Mouse (Mus musculus) MEL-GATA-1-ER (cell line): ENCODE results near the gene Adam30.
"Not testable (repeated sequence)": the region's sequence is repeated elsewhere in the genome, so short reads cannot be mapped to it uniquely, and the experiment has no call there.

Source experiments
- DNase-seq: peaks from one replicate; pipeline ENCODE4 v3.0.0-alpha.2; 2012; ENCODE audit warnings: low read depth; ENCODE audit errors: extremely low read depth

Gene Adam30

DNA sequence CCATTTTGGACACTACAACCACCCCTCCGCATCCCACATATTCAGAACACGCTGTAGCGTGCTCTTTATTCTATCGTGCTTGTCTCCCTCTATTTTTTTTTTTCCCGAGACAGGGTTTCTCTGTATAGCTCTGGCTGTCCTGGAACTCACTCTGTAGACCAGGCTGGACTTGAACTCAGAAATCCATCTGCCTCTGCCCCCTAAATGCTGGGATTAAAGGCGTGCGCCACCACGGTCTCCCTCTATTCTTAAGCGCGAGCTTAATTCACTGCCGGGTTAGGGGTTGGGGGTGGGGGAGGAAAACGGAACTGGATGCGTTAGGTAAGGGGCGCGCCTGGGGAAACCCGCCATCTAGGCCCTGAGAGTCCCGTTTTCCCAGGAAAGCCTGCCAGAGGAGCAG lies at the start of gene Adam30:
Gene Adam30 (plus strand): TSS at position 301 of the 400 bp plus-strand sequence.
- no peak for DNase-seq

DNA sequence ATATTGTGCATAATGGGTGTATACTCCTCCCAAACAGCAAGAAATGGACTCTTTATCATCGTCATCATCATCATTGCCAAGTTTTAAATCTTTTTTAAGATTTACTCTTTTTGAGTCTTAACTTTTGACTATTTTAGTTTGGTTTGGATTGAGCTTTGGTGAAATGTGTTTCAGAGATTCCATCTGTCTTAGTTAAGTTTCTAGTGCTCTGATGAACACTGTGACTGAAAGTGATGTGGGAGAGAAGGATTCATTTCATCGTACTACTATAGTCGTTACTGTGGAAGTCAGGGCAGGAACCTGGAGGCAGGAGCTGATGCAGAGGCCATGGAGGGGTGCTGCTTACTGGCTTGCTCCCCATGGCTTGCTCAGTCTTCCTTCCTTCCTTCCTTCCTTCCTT lies 42.2 kb upstream of the Adam30 start:
- DNase-seq: no peak

DNA sequence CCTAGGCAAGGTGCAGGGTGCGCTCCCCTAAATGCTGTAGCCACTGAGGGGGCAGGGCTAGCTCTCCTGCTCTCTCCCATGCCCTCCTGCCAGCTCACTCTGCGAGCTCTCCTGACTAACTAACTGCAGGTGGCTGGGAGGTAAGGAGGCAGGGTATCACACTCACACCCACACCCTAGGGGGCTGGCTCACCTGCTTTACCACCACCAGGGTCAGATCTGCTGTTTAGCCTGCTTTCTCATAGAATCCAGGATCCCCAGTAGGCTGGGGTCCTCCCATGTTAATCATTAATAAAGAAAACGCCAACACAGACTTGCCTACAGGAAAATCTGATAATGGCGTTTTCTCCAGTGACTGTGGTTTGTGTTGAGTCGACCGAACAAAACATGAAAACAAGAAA lies 41.1 kb upstream of the Adam30 start:
- no peak for DNase-seq

DNA sequence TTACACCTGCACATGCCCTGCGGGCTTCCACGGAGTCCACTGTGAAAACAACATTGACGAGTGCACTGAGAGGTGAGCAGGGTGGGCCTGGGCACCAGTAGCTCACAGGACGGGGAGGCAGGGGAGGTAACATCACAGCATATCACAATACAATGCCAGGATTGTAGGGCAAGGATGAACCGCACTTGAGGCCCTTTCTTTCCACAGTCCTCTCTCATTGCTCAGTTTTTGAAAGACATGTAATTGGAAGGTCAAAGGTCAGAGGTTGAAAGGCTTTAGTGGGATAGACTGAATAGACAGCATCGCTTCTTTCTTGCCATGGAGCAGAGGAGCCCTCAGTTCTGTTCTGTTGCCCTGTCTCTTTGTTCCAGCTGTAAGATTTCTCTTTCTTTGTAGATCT lies 39.5 kb upstream of the Adam30 start:
- DNase-seq: no peak

DNA sequence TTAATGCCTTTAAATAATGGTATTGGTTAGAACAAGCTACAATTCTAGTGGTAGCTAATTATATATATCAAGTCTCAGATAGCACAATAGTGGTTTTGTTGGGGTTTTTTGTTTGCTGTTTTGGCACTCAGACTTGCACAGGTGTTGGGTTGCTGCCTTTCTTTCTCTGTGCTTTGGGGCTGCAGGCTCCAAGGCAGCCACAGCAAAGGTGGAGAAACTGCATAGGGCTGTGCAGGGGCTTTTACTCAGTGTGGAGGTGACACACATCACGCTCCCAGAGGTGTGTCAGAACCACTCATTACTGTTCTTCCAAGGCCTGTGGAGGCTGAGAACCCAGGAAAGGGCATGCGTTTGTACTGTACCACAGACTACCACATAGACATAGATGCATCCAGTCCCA lies 32.7 kb upstream of the Adam30 start:
- no peak for DNase-seq

- no peak for DNase-seq
Measured at GRCm38 (mm10) chr3:98128716-98129115, 31.7 kb upstream of the Adam30 start.

GRCm38 (mm10) chr3:98132140-98132539 lies 28.3 kb upstream of the Adam30 start:
- DNase-seq: not testable (repeated sequence)

GRCm38 (mm10) chr3:98132636-98133035 lies 27.8 kb upstream of the Adam30 start:
- no peak for DNase-seq

DNA sequence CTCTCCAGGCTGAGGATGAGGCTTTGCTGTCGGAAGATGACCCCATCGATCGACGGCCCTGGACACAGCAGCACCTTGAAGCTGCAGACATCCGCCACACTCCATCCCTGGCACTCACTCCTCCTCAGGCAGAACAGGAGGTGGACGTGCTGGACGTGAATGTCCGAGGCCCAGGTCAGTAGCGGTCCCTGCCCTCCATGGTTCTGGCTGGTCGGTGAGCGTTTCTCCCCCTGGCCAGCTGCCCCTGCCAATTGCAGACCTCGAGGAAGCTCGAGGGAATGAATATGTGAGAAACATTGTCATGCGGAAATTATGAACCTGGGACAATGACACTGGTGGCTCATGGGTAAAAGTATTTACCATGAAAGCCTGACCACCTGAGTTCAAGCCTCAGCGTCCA lies 19.0 kb upstream of the Adam30 start:
- no peak for DNase-seq

DNA sequence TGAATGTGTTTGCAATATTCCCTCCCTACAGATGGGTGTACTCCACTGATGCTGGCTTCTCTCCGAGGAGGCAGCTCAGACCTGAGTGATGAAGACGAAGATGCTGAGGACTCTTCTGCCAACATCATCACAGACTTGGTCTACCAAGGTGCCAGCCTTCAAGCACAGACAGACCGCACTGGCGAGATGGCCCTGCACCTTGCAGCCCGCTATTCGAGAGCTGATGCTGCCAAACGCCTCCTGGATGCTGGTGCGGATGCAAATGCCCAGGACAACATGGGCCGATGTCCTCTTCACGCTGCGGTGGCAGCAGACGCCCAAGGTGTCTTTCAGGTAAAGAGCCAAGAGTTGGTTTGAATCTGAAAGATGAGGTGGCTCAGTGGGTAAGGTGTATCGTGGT lies 17.6 kb upstream of the Adam30 start:
- no peak for DNase-seq

GRCm38 (mm10) chr3:98145204-98145603 lies 15.2 kb upstream of the Adam30 start:
- no peak for DNase-seq

GRCm38 (mm10) chr3:98146471-98147410 lies 13.7 kb upstream of the Adam30 start:
- no peak for DNase-seq

GRCm38 (mm10) chr3:98147706-98148105 lies 12.7 kb upstream of the Adam30 start:
- DNase-seq: no peak

DNA sequence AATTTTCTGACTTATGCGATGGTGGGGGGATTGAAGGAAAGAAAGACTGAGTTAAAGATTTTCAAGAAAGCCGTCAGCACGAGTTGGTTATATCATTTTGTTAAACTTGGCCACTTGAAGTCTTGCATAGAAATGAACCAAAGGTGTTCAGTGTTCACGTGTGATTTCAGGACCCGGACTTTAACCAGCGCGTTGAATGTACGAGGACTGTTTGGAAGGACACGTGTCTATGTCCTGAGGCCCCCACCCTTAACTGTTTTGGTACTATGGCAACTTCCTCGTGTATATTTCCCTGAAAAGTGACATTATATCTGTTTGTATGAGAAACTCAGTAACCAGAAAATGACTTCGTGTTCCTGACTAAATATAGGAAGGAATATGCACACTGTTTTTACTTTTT lies 10.5 kb upstream of the Adam30 start:
- no peak for DNase-seq

DNA sequence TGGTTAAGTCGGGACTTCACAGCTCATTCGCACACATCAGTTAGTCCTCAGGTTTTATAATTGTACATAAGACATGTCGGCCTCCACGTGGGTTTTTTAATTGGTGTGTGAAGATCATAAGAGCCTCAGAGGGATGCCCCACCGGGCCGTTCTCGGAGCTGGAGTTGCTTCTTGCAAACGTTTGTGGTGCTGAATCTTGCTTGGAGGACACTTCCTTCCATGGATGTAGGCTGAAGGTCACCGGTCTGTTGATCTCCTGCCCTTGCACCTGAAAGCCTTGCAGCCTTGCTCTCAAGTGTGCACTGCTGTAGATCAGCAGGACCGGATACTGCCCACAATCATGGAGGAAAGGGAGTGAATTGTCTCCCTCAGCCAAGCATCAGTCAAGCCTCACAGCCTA lies 9.4 kb upstream of the Adam30 start:
- DNase-seq: no peak

- no peak for DNase-seq
Measured at GRCm38 (mm10) chr3:98153460-98153859, 7.0 kb upstream of the Adam30 start.

GRCm38 (mm10) chr3:98156158-98156557 lies 4.3 kb upstream of the Adam30 start:
- no peak for DNase-seq

- peak; percentile 48 for DNase-seq
Measured at GRCm38 (mm10) chr3:98157073-98157472, 3.4 kb upstream of the Adam30 start.

DNA sequence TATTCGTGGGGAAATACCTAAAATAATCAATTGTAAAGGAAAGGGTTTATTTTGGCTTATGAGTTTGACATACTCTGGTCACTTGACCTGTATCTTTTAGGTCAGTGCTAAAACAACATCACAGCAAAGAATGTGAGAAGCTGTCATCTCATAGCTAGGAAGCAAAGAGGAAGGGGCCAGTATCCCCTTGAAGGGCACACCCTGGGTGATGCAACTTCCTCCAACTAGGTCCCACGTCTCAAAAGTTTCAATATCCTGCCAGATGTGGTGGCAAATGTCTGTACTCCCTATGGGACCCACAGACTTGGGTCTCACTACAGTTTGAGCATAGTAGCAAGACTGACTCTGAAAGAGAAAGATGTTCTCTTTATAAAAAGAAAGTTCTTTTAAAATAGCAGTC lies 2.8 kb upstream of the Adam30 start:
- peak; percentile 39 for DNase-seq

DNA sequence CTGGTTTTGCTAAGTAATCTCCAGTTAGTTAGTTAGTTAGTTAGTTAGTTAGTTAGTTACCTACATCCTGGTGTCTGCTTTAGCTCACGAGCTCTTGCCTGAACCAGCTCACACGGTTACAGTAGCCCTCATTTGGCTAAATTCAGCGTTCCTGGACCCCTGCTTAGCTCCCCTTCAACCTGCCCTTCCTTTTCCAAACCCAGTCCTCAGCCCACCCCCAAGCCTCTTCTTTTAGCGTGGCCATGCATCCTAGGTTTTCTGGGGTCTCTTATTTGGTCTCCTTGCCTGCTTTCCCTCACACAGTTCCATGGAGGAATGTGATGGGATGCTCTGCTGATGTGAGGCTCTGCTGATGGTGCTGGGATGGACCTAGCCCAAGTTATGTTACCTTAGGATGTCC lies 1.8 kb upstream of the Adam30 start:
- DNase-seq: no peak

DNA sequence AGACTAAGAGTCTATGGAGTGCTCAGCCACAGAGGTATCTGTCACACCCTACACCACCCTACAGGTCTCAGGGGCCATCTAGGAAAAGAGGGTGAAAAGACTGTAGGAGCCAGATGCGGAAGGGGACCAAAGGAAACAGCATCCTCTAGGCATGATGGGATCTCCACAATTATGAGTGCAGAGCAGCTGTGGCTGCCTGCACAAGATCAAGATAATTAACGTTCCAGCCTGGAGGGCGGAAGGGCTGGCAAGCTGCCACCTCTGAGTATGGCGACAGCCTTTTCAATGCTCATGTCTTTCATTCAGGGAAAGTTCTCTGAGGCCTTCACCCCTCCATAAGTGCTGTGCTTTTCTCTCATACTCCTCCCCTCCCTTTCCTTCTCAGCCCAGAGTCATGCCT lies 1.1 kb upstream of the Adam30 start:
- peak; percentile 41 for DNase-seq

GRCm38 (mm10) chr3:98178340-98178739 lies 17.9 kb downstream of the Adam30 start:
- DNase-seq: no peak

GRCm38 (mm10) chr3:98180805-98181204 lies 20.4 kb downstream of the Adam30 start:
- DNase-seq: peak; percentile 76
